Mouse (Mus musculus) liver, adult 2 months (tissue): ENCODE results near the gene Tpx2.

Source experiments
- CTCF ChIP-seq: fragments of 200-500 bp; IDR thresholded peaks from 2 replicates; pipeline ENCODE4 v1.5.1; 2011; ENCODE audit warnings: low read depth, low read length, control low read depth
- POLR2A ChIP-seq: fragments of 200-500 bp; IDR thresholded peaks from 2 replicates; pipeline ENCODE4 v1.6.1; 2011; ENCODE audit warnings: low read length, control low read depth; ENCODE audit not compliant: insufficient read depth; ENCODE audit errors: extremely low read depth

DNA sequence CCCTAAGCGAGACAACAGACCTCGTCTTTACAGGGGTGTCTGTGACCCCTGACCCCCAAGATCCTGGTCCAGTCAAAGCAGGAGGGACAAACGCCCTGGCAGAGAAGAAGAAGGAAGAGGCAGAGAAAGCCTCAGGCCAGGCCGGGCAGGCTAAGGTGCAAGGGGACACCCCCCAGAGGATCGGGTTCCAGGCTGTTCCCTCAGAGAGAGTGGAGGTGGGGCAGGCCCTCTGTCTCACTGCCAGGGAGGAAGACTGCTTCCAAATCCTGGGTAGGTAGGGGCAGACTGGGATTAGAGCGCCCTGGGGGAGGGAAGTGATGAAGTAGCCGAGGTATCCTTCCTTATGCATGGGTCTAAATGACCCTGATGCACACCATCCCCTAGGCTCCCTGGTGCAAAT lies 65.7 kb downstream of the Tpx2 start:
- no peak for TF ChIP-seq POLR2A
- TF ChIP-seq CTCF = no peak
